Mouse (Mus musculus) neutrophil, adult 5-6 weeks (primary cell): ENCODE results near the gene Olfr74. TPM values are rescaled to one million over a fixed set of nuclear protein-coding genes. Genes with fewer than 3 reads are reported as not detected.
"Not testable (repeated sequence)": the region's sequence is repeated elsewhere in the genome, so short reads cannot be mapped to it uniquely, and the experiment has no call there.

Experiments
- ATAC-seq: fragments of 151-379, 151-347 bp; 2 replicates; pipeline ENCODE4 v1.8.0; 2017; ENCODE audit warnings: mild to moderate bottlenecking, moderate TSS enrichment; ENCODE audit not compliant: insufficient number of reproducible peaks, poor library complexity, low FRiP score, severe bottlenecking; ENCODE audit errors: extremely low read depth
- total RNA-seq: library from RNA; stranded (forward); fragments of 200-1000 nt; gene quantifications from 2 replicates; pipeline ENCODE4 v1.2.3, GENCODE M21; 2017

Gene Olfr74
- not detected in 2 replicates for total RNA-seq

DNA sequence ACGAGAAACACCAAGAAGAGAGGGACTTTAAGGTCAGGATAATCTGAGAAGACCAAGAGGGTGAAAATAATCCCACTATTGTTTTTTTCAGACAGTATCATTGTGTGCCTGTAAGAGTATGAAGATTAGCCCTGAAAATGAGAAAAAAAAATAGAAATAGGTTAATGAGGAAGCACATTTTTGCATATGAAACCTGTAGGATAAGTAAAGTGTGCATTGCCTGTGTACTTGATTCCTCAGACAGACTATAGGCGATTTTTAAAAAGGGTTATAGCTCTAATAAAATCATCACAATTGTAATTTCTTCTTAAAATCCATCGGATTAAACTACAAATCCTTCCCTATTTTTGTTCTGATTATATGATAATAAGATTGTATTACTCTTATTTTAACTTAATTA is at the start of gene Olfr74:
TSS of gene Olfr74 (minus strand) at position 101 of the 400 bp plus-strand sequence.
- no peak for ATAC-seq

- not testable (repeated sequence) for ATAC-seq
These were observed 48.0 kb upstream of the Olfr74 start, which contains the start of gene Olfr1161 for GRCm38 (mm10) chr2:88022474-88022873. TSS of gene Olfr1161 (plus strand) at chr2:88022774.

- no peak for ATAC-seq
These were observed 33.3 kb upstream of the Olfr74 start, which contains the start of gene Olfr1160 for GRCm38 (mm10) chr2:88007515-88008318. TSS of gene Olfr1160 (minus strand) at chr2:88008268.

- no peak for ATAC-seq
These were observed 15.3 kb upstream of the Olfr74 start, which contains the start of gene Olfr1158 for GRCm38 (mm10) chr2:87989813-87990212. TSS of gene Olfr1158 (plus strand) at chr2:87990113.

GRCm38 (mm10) chr2:87968199-87968598 is 6.3 kb downstream of the Olfr74 start, which contains the start of gene Olfr1157:
TSS of gene Olfr1157 (minus strand) at chr2:87968299.
- no peak for ATAC-seq

- no peak for ATAC-seq
These were observed 21.5 kb downstream of the Olfr74 start, which contains the start of gene Olfr1156 for GRCm38 (mm10) chr2:87953000-87953399. TSS of gene Olfr1156 (minus strand) at chr2:87953100.

DNA sequence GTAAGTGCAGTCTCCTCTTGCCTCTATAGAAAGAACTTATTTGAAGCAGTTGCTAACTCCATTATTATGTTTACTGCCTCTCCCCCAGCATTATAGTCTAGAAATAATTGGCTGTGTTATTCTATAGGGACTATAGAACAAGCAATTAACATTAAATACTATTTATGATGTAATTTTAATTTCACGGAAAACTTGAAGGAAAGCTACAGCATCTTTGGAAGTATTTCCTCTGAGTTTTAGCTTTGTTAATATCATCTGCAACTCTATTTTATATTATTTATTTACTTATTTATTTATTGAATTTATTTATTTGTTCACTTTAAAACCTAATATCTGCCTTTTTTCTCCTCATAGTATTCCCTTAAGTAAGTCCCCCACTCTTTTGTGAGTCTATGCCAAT is 29.4 kb downstream of the Olfr74 start, which contains the start of gene Olfr1155:
TSS of gene Olfr1155 (minus strand) at position 101 of the 400 bp plus-strand sequence.
- ATAC-seq: no peak

Other genes starting within 250 kb of the Olfr74 start
- not detected in 2 replicates for gene Olfr1138, start 234.7 kb downstream of the Olfr74 start, total RNA-seq
- gene Olfr1140, start 230.9 kb downstream of the Olfr74 start, total RNA-seq: not detected in 2 replicates
- not detected in 2 replicates for gene Olfr1141, start 220.7 kb downstream of the Olfr74 start, total RNA-seq
- gene Olfr152, start 195.2 kb downstream of the Olfr74 start, total RNA-seq: not detected in 2 replicates
- gene Olfr1143, start 174.1 kb downstream of the Olfr74 start, total RNA-seq: not detected in 2 replicates
- not detected in 2 replicates for gene Olfr1145, start 164.8 kb downstream of the Olfr74 start, total RNA-seq
- not detected in 2 replicates for gene Olfr1148, start 144.1 kb downstream of the Olfr74 start, total RNA-seq
- gene Olfr1150-ps1, start 130.7 kb downstream of the Olfr74 start, total RNA-seq: not detected in 2 replicates
- gene Olfr1151, start 118.8 kb downstream of the Olfr74 start, total RNA-seq: not detected in 2 replicates
- gene Olfr1152, start 108.2 kb downstream of the Olfr74 start, total RNA-seq: not detected in 2 replicates
- gene Olfr1153, start 79.7 kb downstream of the Olfr74 start, total RNA-seq: not detected in 2 replicates
- not detected in 2 replicates for gene Olfr1154, start 69.5 kb downstream of the Olfr74 start, total RNA-seq
- gene Olfr1155, start 29.5 kb downstream of the Olfr74 start, total RNA-seq: not detected in 2 replicates
- gene Olfr1156, start 21.6 kb downstream of the Olfr74 start, total RNA-seq: 0.12 TPM in 1 of 2 replicates, not detected in the other
- not detected in 2 replicates for gene Olfr1157, start 6.4 kb downstream of the Olfr74 start, total RNA-seq
- not detected in 2 replicates for gene Olfr1158, start 15.4 kb upstream of the Olfr74 start, total RNA-seq
- gene Olfr1160, start 33.6 kb upstream of the Olfr74 start, total RNA-seq: not detected in 2 replicates
- not detected in 2 replicates for gene Olfr1161, start 48.1 kb upstream of the Olfr74 start, total RNA-seq
- not detected in 2 replicates for gene Olfr73, start 63.0 kb upstream of the Olfr74 start, total RNA-seq
- not detected in 2 replicates for gene Olfr1162, start 76.5 kb upstream of the Olfr74 start, total RNA-seq
- not detected in 2 replicates for gene Olfr1163, start 97.2 kb upstream of the Olfr74 start, total RNA-seq
- not detected in 2 replicates for gene Olfr1164, start 119.3 kb upstream of the Olfr74 start, total RNA-seq
- not detected in 2 replicates for gene Olfr1166, start 153.6 kb upstream of the Olfr74 start, total RNA-seq
- not detected in 2 replicates for gene Olfr1167, start 180.5 kb upstream of the Olfr74 start, total RNA-seq
- not detected in 2 replicates for gene Olfr1168, start 207.2 kb upstream of the Olfr74 start, total RNA-seq